Mouse (Mus musculus): ENCODE measurements around the gene Sars. TPM values are rescaled to one million over a fixed set of nuclear protein-coding genes. Genes with fewer than 3 reads are reported as not detected.

The Sars gene
- polyA plus RNA-seq, 1 experiment from 2014 or later: 227 TPM

DNA sequence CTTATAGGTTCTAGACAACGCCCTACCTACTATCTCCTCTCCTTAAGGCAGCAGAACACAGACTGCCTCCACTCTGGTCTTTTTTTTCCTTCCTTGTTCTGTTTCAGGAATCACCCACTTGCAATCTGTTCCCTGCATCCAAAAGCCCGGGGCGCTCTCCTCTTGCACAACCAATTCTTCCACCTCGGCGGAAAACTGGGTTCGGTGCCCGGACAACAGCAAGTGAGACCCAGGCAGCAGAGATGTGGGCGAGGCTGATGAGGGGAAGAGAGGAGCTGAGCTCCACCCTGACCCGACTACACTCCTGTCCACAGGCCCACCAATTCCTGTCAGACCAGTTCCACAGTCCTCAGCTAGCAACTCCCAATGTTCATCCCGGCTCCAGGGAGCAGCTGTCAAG, 58.8 kb downstream of the Sars start:
- Histone ChIP-seq H3K9ac (ENCODE audit: low read length) (no peak overlapping the region), H3K9me3 (replicated peaks; ENCODE audit: control insufficient read depth, low read length) (no peaks in the 10 kb centered on the region), H3K4me2 (ENCODE audit: low read length) (no peak overlapping the region), H3K36me3 (ENCODE audit: control insufficient read depth, insufficient read depth, low read length) (peaks cover 7% of the 10 kb centered on the region; the same call in 1 of the 2 replicates), H3K4me1 (ENCODE audit: control insufficient read depth, insufficient read depth, low read length) (peaks cover 19% of the 10 kb centered on the region), H3K27ac (ENCODE audit: low read depth, low read length) (no peak overlapping the region), H3K27me3 (replicated peaks; ENCODE audit: control insufficient read depth, insufficient read depth, low read length) (no peaks in the 10 kb centered on the region), H3K4me3 (ENCODE audit: low read depth, low read length) (no peak overlapping the region)
- WGBS: 96% methylated on average over 10 of the region's 10 CpGs
- ATAC-seq (no peak), DNase-seq (ENCODE audit: low spot score) (no peak)

DNA sequence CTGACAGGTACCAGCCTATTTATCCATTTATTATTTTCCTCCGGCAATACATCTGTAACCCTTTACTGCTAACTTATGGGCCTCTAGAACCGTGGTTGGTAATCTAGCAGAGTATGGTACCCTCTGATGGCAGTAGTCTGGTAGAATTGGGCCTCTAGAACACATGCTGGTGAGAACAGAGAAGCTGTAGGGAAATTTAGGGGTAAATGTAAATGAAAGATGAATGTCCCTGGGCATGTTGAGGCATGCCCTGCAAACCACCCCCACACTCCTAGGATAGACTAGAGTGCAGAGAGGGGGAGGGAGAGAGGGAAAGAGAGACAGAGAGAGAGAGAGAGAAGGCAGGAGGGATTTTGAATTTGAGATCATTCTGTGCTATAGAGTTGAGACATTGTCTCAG, 60.6 kb downstream of the Sars start:
- no peak for ATAC-seq
- 34% methylated on average over 2 of the region's 2 CpGs for WGBS
- peak overlapping the region; percentile 48 for H3K4me3 ChIP-seq (ENCODE audit: low read depth, low read length)

DNA sequence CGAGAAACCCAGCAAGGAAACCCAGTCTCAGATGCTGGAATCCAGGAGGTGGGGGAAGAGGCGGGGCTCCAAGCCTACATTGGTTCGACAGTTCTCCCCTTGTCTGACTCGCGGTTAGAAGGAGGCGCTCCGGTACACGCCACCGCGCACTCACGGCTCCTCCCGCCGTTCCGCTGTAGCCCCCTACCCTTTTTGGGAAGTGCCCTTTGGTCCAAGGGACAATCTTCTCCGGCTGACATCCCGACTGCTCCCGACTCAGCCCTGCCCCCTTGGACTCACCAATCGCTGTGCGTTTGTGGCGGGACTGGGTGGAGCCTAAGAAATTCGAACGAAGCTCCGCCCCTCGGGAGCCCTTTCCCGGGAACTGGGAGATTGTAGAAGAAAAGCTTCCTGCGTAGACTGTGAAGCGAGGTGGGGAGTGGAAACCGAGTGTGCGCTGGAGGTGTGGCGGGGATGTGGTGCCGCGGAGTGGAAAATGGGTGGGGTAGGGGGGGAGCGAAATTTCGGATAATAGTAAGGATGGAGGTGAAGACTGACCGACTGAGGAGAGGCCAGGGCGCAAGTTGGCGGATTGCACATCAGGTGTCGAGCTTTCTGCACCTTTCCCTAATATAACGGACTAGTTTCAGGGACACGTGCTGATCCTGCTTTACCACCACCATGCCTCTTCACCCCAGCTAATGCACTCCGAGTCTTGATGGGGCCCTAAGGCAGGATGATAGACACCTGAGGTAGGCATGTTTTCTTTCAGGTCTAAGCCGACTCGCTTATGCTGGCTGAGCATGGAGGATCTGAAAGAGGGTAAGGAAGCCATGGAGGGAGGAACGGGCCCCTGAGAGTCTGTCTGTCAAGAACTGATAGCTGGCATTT, 61.3 kb downstream of the Sars start, which contains the start of gene Psrc1:
Gene Psrc1, plus strand, starts transcription at position 355 of the 870 bp plus-strand sequence.
- peaks cover 7% of the 10 kb centered on the region; the same call in 1 of the 2 replicates for H3K36me3 ChIP-seq (ENCODE audit: control insufficient read depth, insufficient read depth, low read length)
- peak within 1 kb of the TSS; percentile 55 for H3K4me2 ChIP-seq (ENCODE audit: low read length)
- no peaks in the 10 kb centered on the region for H3K9me3 ChIP-seq (replicated peaks; ENCODE audit: control insufficient read depth, low read length)
- under 1% methylated on average over 44 of the region's 44 CpGs for WGBS
- no peaks in the 10 kb centered on the region for H3K27me3 ChIP-seq (replicated peaks; ENCODE audit: control insufficient read depth, insufficient read depth, low read length)
- peak within 1 kb of the TSS; percentile 63 for H3K9ac ChIP-seq (ENCODE audit: low read length)
- peak; percentile 94 for ATAC-seq
- DNase-seq (ENCODE audit: low spot score): peak; percentile 96
- peak within 1 kb of the TSS; percentile 48 for H3K4me3 ChIP-seq (ENCODE audit: low read depth, low read length)
- H3K4me1 ChIP-seq (ENCODE audit: control insufficient read depth, insufficient read depth, low read length): peaks cover 19% of the 10 kb centered on the region
- H3K27ac ChIP-seq (ENCODE audit: low read depth, low read length): 0 out of 2 replicates have a peak within 1 kb of the TSS, but pooled peaks have one; percentile 58

More for the DNA sequence above, 60.6 kb downstream of the Sars start:
- Histone ChIP-seq H3K9ac (ENCODE audit: low read length) (peak overlapping the region; percentile 63), H3K9me3 (replicated peaks; ENCODE audit: control insufficient read depth, low read length) (no peaks in the 10 kb centered on the region), H3K27me3 (replicated peaks; ENCODE audit: control insufficient read depth, insufficient read depth, low read length) (no peaks in the 10 kb centered on the region), H3K4me2 (ENCODE audit: low read length) (peak overlapping the region; percentile 55), H3K27ac (ENCODE audit: low read depth, low read length) (no peak overlapping the region), H3K4me1 (ENCODE audit: control insufficient read depth, insufficient read depth, low read length) (peaks cover 19% of the 10 kb centered on the region), H3K36me3 (ENCODE audit: control insufficient read depth, insufficient read depth, low read length) (peaks cover 7% of the 10 kb centered on the region; the same call in 1 of the 2 replicates)
- DNase-seq (ENCODE audit: low spot score): no peak

DNA sequence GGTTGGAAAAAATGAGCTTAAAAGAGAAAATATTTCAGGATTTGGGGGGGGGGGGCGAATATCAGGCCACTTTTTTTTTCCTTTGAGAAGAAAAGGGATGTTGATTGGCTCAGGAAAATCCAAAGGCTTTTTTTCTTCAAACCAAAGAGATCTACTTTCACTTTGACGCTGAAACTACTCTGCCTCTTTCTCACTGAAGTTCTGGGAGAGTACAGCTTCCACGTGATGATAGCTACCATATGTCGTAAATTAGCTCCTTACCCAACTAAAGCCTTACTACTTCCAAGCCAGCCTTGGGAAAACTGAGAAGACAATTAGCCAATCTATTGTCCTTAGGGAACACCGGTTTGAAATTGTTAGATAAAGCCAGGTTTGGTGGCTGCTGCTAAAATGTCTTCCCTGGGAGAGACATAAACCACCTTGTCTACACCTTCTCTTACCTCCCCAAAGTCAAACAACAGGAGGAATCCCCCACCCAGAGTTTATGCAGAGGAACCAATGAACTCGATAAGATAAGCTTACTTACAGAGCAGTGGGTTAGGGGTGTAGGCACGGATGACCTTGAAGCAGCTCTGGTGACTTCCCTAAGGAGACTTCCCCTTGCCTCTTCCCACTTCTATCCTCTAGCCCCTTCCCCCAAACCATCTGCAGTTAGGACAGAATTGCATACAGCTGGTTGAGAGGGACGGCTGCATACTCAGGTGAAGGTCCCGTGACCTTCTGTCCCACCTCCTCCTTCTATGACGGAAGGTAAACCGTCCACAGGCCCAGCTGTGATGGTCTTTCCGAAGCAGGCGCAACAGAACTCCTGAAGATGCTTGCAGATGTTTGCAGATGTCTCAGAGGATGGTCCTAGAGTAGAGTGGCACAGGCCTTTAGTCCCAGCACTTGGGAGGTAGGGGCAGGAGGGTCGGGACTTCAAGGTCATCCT, 62.8 kb downstream of the Sars start:
- no peak for ATAC-seq
- no peak overlapping the region for H3K4me3 ChIP-seq (ENCODE audit: low read depth, low read length)
- WGBS: 83% methylated on average over 14 of the region's 14 CpGs

DNA sequence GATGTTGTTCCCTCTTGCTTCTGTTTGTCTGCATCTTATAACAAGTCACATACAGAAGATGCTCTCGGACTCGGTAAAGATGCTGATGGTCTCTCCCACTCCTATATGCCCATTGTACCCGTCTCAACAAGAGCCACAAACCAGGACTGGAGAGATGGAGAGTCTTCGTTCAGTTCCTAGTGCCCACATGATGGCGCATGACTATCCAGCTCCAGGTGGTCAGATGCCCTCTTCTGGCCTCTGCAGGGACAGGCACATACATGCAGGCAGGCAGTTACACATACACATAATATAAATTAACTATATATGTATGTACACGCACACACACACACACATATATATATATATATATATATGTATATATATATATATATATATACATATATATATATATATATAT, 64.3 kb downstream of the Sars start:
- WGBS: 76% methylated on average over 6 of the region's 6 CpGs
- DNase-seq (ENCODE audit: low spot score) (no peak), ATAC-seq (no peak)
- no peak overlapping the region for H3K4me3 ChIP-seq (ENCODE audit: low read depth, low read length)
- no peaks in the 10 kb centered on the region for H3K9me3 ChIP-seq (replicated peaks; ENCODE audit: control insufficient read depth, low read length)
- peaks cover 19% of the 10 kb centered on the region for H3K4me1 ChIP-seq (ENCODE audit: control insufficient read depth, insufficient read depth, low read length)
- no peaks in the 10 kb centered on the region for H3K36me3 ChIP-seq (ENCODE audit: control insufficient read depth, insufficient read depth, low read length)
- no peaks in the 10 kb centered on the region for H3K27me3 ChIP-seq (replicated peaks; ENCODE audit: control insufficient read depth, insufficient read depth, low read length)
- no peak overlapping the region for H3K4me2 ChIP-seq (ENCODE audit: low read length)
- H3K27ac ChIP-seq (ENCODE audit: low read depth, low read length): no peak overlapping the region
- no peak overlapping the region for H3K9ac ChIP-seq (ENCODE audit: low read length)

More for the DNA sequence above, 62.8 kb downstream of the Sars start:
- Histone ChIP-seq H3K9ac (ENCODE audit: low read length) (0 out of 2 replicates have a peak overlapping the region, but pooled peaks have one; percentile 7), H3K27me3 (replicated peaks; ENCODE audit: control insufficient read depth, insufficient read depth, low read length) (no peaks in the 10 kb centered on the region), H3K27ac (ENCODE audit: low read depth, low read length) (no peak overlapping the region), H3K9me3 (replicated peaks; ENCODE audit: control insufficient read depth, low read length) (no peaks in the 10 kb centered on the region), H3K36me3 (ENCODE audit: control insufficient read depth, insufficient read depth, low read length) (peaks cover 7% of the 10 kb centered on the region; the same call in 1 of the 2 replicates), H3K4me1 (ENCODE audit: control insufficient read depth, insufficient read depth, low read length) (peaks cover 19% of the 10 kb centered on the region), H3K4me2 (ENCODE audit: low read length) (peak overlapping the region; percentile 55; the same call in 1 of the 2 replicates)
- DNase-seq (ENCODE audit: low spot score): no peak

DNA sequence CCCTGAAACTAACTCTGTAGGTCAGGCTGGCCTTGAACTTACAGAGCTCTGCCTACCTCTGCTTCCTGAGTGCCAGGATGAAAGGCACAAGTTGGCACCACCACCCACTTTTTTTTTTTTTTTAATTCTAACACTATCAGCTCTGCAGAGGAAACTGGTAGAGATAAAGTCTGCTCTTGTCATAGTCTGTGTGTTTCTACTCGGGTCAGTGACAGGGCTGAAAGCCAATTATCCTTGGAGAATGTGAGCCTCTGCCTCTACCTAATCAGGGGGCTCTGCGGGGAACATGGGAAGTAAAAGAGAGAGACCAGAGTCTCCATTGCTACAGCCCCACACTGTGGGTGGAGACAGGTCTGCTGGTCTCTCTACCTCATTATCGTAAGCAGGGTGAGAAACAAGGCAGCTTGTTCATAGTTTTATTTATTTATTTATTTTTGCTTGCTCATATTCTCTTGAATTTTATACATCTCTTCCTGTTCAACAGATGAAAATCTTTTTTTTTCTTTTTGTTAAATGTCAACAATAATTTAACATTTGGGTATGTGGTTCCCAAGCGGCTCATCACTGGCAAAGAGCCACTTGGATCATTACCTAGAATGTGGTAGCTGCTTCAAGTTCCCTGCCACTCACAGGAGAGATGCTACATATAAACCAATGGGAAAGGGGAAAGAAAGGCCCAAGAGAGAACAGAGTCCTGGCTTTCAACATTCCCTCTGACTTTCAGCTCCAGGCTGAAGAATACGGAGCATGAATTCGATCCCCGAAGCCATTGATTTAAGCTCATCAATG, 65.9 kb downstream of the Sars start:
- H3K9ac ChIP-seq (ENCODE audit: low read length): no peak overlapping the region
- H3K27me3 ChIP-seq (replicated peaks; ENCODE audit: control insufficient read depth, insufficient read depth, low read length): no peaks in the 10 kb centered on the region
- H3K36me3 ChIP-seq (ENCODE audit: control insufficient read depth, insufficient read depth, low read length): no peaks in the 10 kb centered on the region
- peaks cover 8% of the 10 kb centered on the region for H3K4me1 ChIP-seq (ENCODE audit: control insufficient read depth, insufficient read depth, low read length)
- H3K4me2 ChIP-seq (ENCODE audit: low read length): no peak overlapping the region
- H3K9me3 ChIP-seq (replicated peaks; ENCODE audit: control insufficient read depth, low read length): no peaks in the 10 kb centered on the region
- no peak overlapping the region for H3K4me3 ChIP-seq (ENCODE audit: low read depth, low read length)
- no peak for ATAC-seq
- H3K27ac ChIP-seq (ENCODE audit: low read depth, low read length): no peak overlapping the region
- peak; percentile 48 for DNase-seq (ENCODE audit: low spot score)
- 55% methylated on average over 7 of the region's 7 CpGs for WGBS

Data from forebrain, embryonic 14.5 days (tissue).